Mouse (Mus musculus): ENCODE measurements around the gene Vrk2.

- TF ChIP-seq CTCF (IDR thresholded peaks at IDR 0.05; ENCODE audit: low read depth, low read length) (no peak), POLR2A (IDR thresholded peaks at IDR 0.05; ENCODE audit: extremely low read depth, insufficient read depth, low read length) (no peak)
These were observed 149.4 kb downstream of the Vrk2 start for GRCm38 (mm10) chr11:26444374-26444773.

All from liver, adult 2 months (tissue).